Mouse (Mus musculus): Measurements from ENCODE around the gene She. TPM values are rescaled to one million over a fixed set of nuclear protein-coding genes. Genes with fewer than 3 reads are reported as not detected.

The She gene
- polyA plus RNA-seq, 1 experiment from 2014 or later = 3.4 TPM

Other genes starting within 250 kb of the She start
- gene Adar, start 116.3 kb upstream of the She start, polyA plus RNA-seq (2014; fragmentation: Nextera tagmentation; extraction: Ambion mirVana) = 17.3 and 22.0 TPM in 2 replicates
- 17.9 and 20.8 TPM in 2 replicates for gene Chrnb2, start 66.7 kb upstream of the She start, polyA plus RNA-seq (2014; fragmentation: Nextera tagmentation; extraction: Ambion mirVana)
- 22.3 and 28.0 TPM in 2 replicates for gene Ube2q1, start 57.8 kb upstream of the She start, polyA plus RNA-seq (2014; fragmentation: Nextera tagmentation; extraction: Ambion mirVana)
- 0.08 and 0.34 TPM in 2 replicates for gene Il6ra, start 81.8 kb downstream of the She start, polyA plus RNA-seq (2014; fragmentation: Nextera tagmentation; extraction: Ambion mirVana)
- 11.8 and 13.4 TPM in 2 replicates for gene Atp8b2, start 132.1 kb downstream of the She start, polyA plus RNA-seq (2014; fragmentation: Nextera tagmentation; extraction: Ambion mirVana)
- 165 and 172 TPM in 2 replicates for gene Hax1, start 167.4 kb downstream of the She start, polyA plus RNA-seq (2014; fragmentation: Nextera tagmentation; extraction: Ambion mirVana)
- 197 TPM in 2 replicates for gene 4933434E20Rik, start 220.3 kb downstream of the She start, polyA plus RNA-seq (2014; fragmentation: Nextera tagmentation; extraction: Ambion mirVana)
- 206 and 208 TPM in 2 replicates for gene Ubap2l, start 221.3 kb downstream of the She start, polyA plus RNA-seq (2014; fragmentation: Nextera tagmentation; extraction: Ambion mirVana)
- gene Tpm3, start 241.3 kb downstream of the She start, polyA plus RNA-seq (2014; fragmentation: Nextera tagmentation; extraction: Ambion mirVana) = 509 and 535 TPM in 2 replicates